Comparison of ENCODE assay signal across 1 mouse cellular context in the genomic region with DNA sequence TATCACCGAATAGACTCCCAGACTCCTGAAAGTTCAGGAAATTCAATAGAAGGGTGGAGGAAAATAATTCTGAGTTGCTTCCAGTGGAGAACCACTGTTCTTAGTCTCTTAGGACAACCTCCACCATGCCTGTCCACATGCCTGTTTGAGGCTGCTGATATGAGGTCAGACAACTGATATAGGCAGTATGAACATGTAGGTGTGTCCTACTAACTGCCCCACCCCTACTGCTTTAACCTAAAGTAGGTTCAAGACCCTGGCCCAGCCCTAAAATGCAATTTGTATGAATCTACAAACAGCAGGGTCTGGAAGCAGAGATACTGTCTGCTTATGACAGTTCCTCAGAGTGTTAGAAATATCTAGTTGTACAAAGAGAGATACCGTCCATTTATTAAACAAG.
TF ChIP-seq lines count a peak whose summit lies in the region.

No protein-coding gene starts in this region.

TF ChIP-seq in MEL, 35 proteins besides CTCF, POLR2A, EP300 and RAD21 (continued from another document):
- TF ChIP-seq ZC3H11A (IDR thresholded peaks at IDR 0.05; ENCODE audit: low read depth, low read length) (no peak), KAT2A (conservative IDR thresholded peaks at IDR 0.05; ENCODE audit: low read depth, low read length) (no peak), POLR2AphosphoS5 (IDR thresholded peaks at IDR 0.05; ENCODE audit: borderline replicate concordance, low read depth, low read length) (no peak), TCF12 (IDR thresholded peaks at IDR 0.05; ENCODE audit: low read depth, low read length) (no peak), HCFC1 (IDR thresholded peaks at IDR 0.05; ENCODE audit: low read depth, low read length) (no peak), SIN3A (IDR thresholded peaks at IDR 0.05; ENCODE audit: low read length) (no peak), JUND (IDR thresholded peaks at IDR 0.05; ENCODE audit: low read depth, low read length) (no peak), MAZ (IDR thresholded peaks at IDR 0.05; ENCODE audit: low read depth, low read length) (no peak)
